Mouse (Mus musculus) heart, embryonic 11.5 days (tissue): ENCODE measurements around the gene Trp53. TPM values are rescaled to one million over a fixed set of nuclear protein-coding genes. Genes with fewer than 3 reads are reported as not detected.
"Not testable (repeated sequence)": the region's sequence is repeated elsewhere in the genome, so short reads cannot be mapped to it uniquely, and the experiment has no call there.

Source experiments
- ATAC-seq: fragments of 200-750 bp; cut with Nextera tagmentation; replicated peaks from 2 replicates; pipeline ENCODE4 v1.8.0; 2017; ENCODE audit warnings: moderate library complexity; ENCODE audit not compliant: insufficient number of reproducible peaks, low FRiP score, low TSS enrichment
- H3K27ac ChIP-seq: fragments of 300-500 bp; sonication (generic); 2 replicates; pipeline ENCODE4 v1.5.1; 2014; ENCODE audit warnings: mild to moderate bottlenecking, low read depth, low read length
- H3K27me3 ChIP-seq: fragments of 300-500 bp; sonication (generic); 2 replicates; pipeline ENCODE4 v1.6.1; 2014; ENCODE audit warnings: mild to moderate bottlenecking, low read length, mixed read lengths; ENCODE audit not compliant: control insufficient read depth, insufficient read depth
- H3K36me3 ChIP-seq: fragments of 300-500 bp; sonication (generic); 2 replicates; pipeline ENCODE4 v1.6.1; 2014; ENCODE audit warnings: mild to moderate bottlenecking, low read length, moderate library complexity, mixed read lengths; ENCODE audit not compliant: control insufficient read depth, insufficient read depth
- H3K4me1 ChIP-seq: fragments of 300-500 bp; sonication (generic); 2 replicates; pipeline ENCODE4 v1.6.1; 2014; ENCODE audit warnings: low read length; ENCODE audit not compliant: control insufficient read depth, insufficient read depth
- H3K4me2 ChIP-seq: fragments of 300-500 bp; sonication (generic); 2 replicates; pipeline ENCODE4 v1.6.1; 2014; ENCODE audit warnings: mild to moderate bottlenecking, moderate library complexity
- H3K4me3 ChIP-seq: fragments of 300-500 bp; sonication (generic); 2 replicates; pipeline ENCODE4 v1.5.1; 2014; ENCODE audit warnings: low read depth, low read length
- H3K9ac ChIP-seq: fragments of 300-500 bp; sonication (generic); 2 replicates; pipeline ENCODE4 v1.6.1; 2014; ENCODE audit warnings: mild to moderate bottlenecking, low read depth, low read length, moderate library complexity
- H3K9me3 ChIP-seq: fragments of 300-500 bp; sonication (generic); replicated peaks from 2 replicates; pipeline ENCODE4 v1.6.1; 2016; ENCODE audit warnings: low read length; ENCODE audit not compliant: control insufficient read depth
- WGBS: fragments of 180-500 bp; shearing (Covaris S2); extraction: QIAGEN DNeasy Blood & Tissue Kit; methylation state at CpG from one replicate; pipeline ENCODE4 v1.1.7; 2014; ENCODE audit not compliant: insufficient replicate concordance; 5-methylcytosine and 5-hydroxymethylcytosine counted together
- polyA plus RNA-seq: library from polyadenylated mRNA; unstranded; fragments of >200 nt; fragmentation: Nextera tagmentation; extraction: Ambion mirVana; gene quantifications from 2 replicates; pipeline ENCODE4 v1.2.1, GENCODE M21; 2014

Trp53 gene
- polyA plus RNA-seq, 1 experiment from 2014 or later, result 107 TPM

GRCm38 (mm10) chr11:69620394-69621081, 40.4 kb downstream of the Trp53 start:
- ATAC-seq, result no peak
- no peaks in the 10 kb centered on the region for H3K36me3 ChIP-seq
- WGBS, result 62% methylated on average over 7 of the region's 7 CpGs
- H3K27me3 ChIP-seq, result no peaks in the 10 kb centered on the region
- H3K4me2 ChIP-seq, result no peak overlapping the region; the same call in 1 of the 2 replicates
- no peak overlapping the region for H3K27ac ChIP-seq
- H3K4me1 ChIP-seq, result peaks cover 12% of the 10 kb centered on the region
- H3K9me3 ChIP-seq, result no peaks in the 10 kb centered on the region
- H3K4me3 ChIP-seq, result no peak overlapping the region
- H3K9ac ChIP-seq, result no peak overlapping the region

GRCm38 (mm10) chr11:69621571-69622268, 41.6 kb downstream of the Trp53 start, which contains the start of gene Sat2:
Sat2 (plus strand) TSS chr11:69622024.
- Histone ChIP-seq H3K9me3 (no peaks in the 10 kb centered on the region), H3K4me2 (peak within 1 kb of the TSS; percentile 91), H3K4me3 (peak within 1 kb of the TSS; percentile 66), H3K4me1 (peaks cover 12% of the 10 kb centered on the region), H3K27ac (peak within 1 kb of the TSS; percentile 74), H3K27me3 (no peaks in the 10 kb centered on the region), H3K36me3 (no peaks in the 10 kb centered on the region), H3K9ac (peak within 1 kb of the TSS; percentile 86)
- ATAC-seq, result no peak; the same call in 1 of the 2 replicates
- WGBS, result 2% methylated on average over 20 of the region's 20 CpGs

DNA sequence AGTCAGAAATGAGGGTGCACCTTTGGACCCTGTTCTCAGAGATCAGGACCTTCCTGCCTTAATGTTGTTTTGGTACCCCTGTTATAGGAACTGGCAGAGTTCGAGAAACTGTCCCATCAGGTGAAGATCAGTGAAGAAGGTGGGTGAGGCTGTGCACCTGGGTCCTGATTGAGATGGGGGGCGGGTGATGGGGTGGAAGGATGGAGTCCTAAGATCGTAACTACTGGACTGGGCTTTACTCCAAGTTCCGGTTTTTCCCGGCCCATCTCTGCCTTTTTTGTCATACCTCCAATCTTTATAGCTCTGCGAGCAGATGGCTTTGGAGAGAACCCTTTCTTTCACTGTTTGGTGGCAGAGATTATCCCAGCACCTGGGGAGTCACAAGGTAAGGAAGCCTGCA, 42.2 kb downstream of the Trp53 start:
- H3K9ac ChIP-seq, result peak overlapping the region; percentile 86
- no peaks in the 10 kb centered on the region for H3K27me3 ChIP-seq
- peaks cover 12% of the 10 kb centered on the region for H3K4me1 ChIP-seq
- no peaks in the 10 kb centered on the region for H3K9me3 ChIP-seq
- ATAC-seq, result no peak
- peak overlapping the region; percentile 91 for H3K4me2 ChIP-seq
- WGBS, result 41% methylated on average over 6 of the region's 6 CpGs
- H3K4me3 ChIP-seq, result peak overlapping the region; percentile 66
- peak overlapping the region; percentile 74 for H3K27ac ChIP-seq
- no peaks in the 10 kb centered on the region for H3K36me3 ChIP-seq

- Histone ChIP-seq H3K4me2 (no peak overlapping the region), H3K4me3 (no peak overlapping the region), H3K27ac (no peak overlapping the region), H3K9ac (no peak overlapping the region), H3K27me3 (no peaks in the 10 kb centered on the region), H3K4me1 (peaks cover 12% of the 10 kb centered on the region), H3K9me3 (no peaks in the 10 kb centered on the region), H3K36me3 (no peaks in the 10 kb centered on the region)
- ATAC-seq, result no peak
- whole genome bisulfite sequencing, result 70% methylated on average over 4 of the region's 4 CpGs
Measured at GRCm38 (mm10) chr11:69623006-69623405, 42.8 kb downstream of the Trp53 start.

DNA sequence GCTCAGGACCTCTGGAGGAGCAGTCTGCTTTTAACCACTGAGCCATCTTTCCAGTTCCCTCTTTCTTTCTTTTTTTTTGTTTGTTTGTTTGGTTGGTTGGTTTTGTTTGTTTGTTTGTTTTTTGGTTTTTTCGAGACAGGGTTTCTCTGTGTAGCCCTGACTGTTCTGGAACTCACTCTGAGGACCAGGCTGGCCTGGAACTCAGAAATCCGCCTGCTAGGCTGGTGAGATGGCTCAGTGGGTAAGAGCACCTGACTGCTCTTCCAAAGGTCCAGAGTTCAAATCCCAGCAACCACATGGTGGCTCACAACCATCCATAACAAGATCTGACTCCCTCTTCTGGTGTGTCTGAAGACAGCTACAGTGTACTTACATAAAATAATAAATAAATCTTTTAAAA, 44.2 kb downstream of the Trp53 start:
- not testable (repeated sequence) for ATAC-seq, H3K27me3 ChIP-seq, H3K4me3 ChIP-seq, H3K27ac ChIP-seq, H3K4me1 ChIP-seq, H3K9ac ChIP-seq, H3K4me2 ChIP-seq, H3K9me3 ChIP-seq, H3K36me3 ChIP-seq
- 86% methylated on average over 2 of the region's 2 CpGs for WGBS

GRCm38 (mm10) chr11:69628286-69628685, 48.1 kb downstream of the Trp53 start:
- Histone ChIP-seq H3K27ac (no peak overlapping the region), H3K9me3 (no peaks in the 10 kb centered on the region), H3K27me3 (no peaks in the 10 kb centered on the region), H3K4me3 (no peak overlapping the region), H3K36me3 (no peaks in the 10 kb centered on the region), H3K4me2 (no peak overlapping the region), H3K4me1 (no peaks in the 10 kb centered on the region), H3K9ac (no peak overlapping the region)
- no peak for ATAC-seq
- WGBS, result 35% methylated on average over 6 of the region's 6 CpGs

DNA sequence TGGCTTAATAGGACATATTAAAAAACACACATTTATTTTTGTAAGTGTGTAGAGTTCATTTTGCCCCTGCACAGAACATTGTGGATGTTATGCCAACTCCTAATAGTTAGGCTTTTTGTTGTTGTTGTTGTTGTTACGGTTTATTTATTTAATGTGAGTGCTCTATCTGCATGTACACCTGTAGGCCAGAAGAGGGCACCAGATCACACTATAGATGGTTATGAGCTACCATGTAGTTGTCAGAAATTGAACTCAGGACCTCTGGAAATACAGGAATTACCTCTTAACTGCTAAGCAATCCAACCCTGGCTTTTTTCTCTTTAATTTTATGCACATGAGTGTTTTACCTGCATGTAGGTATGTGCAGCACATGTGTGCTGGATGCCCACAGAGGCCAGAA, 49.6 kb downstream of the Trp53 start:
- no peaks in the 10 kb centered on the region for H3K9me3 ChIP-seq
- WGBS, result 69% methylated on average over 1 of the region's 1 CpGs
- no peak for ATAC-seq
- H3K4me3 ChIP-seq, result no peak overlapping the region
- no peak overlapping the region for H3K27ac ChIP-seq
- H3K9ac ChIP-seq, result no peak overlapping the region
- H3K36me3 ChIP-seq, result no peaks in the 10 kb centered on the region
- H3K4me2 ChIP-seq, result no peak overlapping the region
- no peaks in the 10 kb centered on the region for H3K27me3 ChIP-seq
- peaks cover 11% of the 10 kb centered on the region for H3K4me1 ChIP-seq

- peak within 1 kb of the TSS; percentile 96 for H3K9ac ChIP-seq
- no peaks in the 10 kb centered on the region for H3K9me3 ChIP-seq
- H3K4me2 ChIP-seq, result peak within 1 kb of the TSS; percentile 89
- WGBS, result under 1% methylated on average over 43 of the region's 56 CpGs
- no peaks in the 10 kb centered on the region for H3K27me3 ChIP-seq
- H3K36me3 ChIP-seq, result peaks cover 3% of the 10 kb centered on the region; the same call in 1 of the 2 replicates
- H3K4me1 ChIP-seq, result peaks cover 20% of the 10 kb centered on the region
- peak; percentile 97 for ATAC-seq
- H3K4me3 ChIP-seq, result peak within 1 kb of the TSS; percentile 97
- peak within 1 kb of the TSS; percentile 98 for H3K27ac ChIP-seq
Measured at GRCm38 (mm10) chr11:69632284-69633089, 52.3 kb downstream of the Trp53 start, which contains the start of gene Fxr2. Fxr2 (plus strand) TSS chr11:69632990.
